Mouse (Mus musculus): ENCODE measurements at regions not wholly inside any gene's neighbourhood (a gene's known extent, or its start where the extent isn't known, plus 50 kb on each side); places are given as distances from the start of the nearest gene placed in this dataset.
A peak's percentile ranks its signal among the peaks of the same experiment; 100 is the strongest.

DNA sequence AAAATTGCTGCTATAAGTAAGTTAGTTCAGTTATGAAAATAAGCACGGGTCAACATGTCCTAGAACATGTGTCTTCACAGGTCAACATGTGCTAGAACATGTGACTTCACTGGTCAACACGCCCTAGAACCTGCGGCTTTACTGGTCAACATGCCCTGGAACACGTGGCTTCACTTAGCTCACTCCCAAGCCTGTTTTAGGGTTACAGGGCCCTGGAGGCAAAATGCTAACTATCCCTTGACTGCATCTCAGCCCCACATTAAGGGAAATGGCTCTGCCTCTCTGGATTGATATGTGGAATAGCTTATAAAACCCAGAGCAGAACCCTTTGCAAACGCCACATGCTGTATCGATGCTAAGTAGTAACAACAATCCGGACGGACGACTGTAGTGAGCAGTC, 67.8 kb downstream of the Nkx6-1 start:
- no peak for DNase-seq (ENCODE audit: low spot score in 2 of 2)

- no peak for DNase-seq (ENCODE audit: low spot score in 2 of 2)
These were observed 73.6 kb downstream of the Nkx6-1 start for GRCm38 (mm10) chr5:101591236-101591635.

DNA sequence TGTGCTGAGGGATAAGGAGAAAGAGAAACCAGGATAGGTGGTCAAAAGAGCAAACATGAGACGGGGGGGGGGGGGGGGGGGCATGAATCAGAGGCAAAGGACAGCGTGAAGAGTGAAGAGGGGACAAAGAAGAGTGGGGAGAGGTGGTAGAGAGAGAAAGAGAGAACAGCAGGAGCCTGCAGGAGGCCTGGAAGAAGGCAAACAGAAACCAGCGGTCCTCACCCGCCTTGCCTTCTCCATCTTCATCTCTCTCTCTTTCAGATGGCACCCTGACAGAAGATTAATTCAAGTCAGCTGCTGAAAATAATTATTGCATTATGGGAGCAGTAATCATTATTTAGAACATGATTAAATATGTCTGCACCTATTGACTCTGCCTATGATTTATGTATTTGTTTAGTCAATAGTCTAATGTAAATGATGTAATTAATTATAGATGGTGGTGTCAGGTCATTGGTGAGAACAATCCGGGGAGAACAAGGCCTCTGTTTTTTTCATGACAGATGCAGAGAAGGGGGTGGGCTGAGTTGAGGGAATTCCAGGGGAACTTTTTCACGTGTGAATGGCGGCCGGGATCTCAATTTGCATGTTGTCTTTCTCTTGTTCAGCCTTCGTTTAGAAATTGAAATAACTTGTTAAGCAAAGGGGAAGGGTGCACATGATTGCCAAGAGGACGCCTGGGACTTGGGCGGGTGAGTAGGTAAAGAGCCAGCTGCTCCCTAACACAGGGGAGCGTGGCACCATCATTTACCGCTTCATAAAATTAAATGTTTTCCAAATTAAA, 74.3 kb downstream of the Nkx6-1 start:
- no peak for DNase-seq (ENCODE audit: low spot score in 2 of 2)

GRCm38 (mm10) chr5:101572966-101573365, 91.8 kb downstream of the Nkx6-1 start:
- no peak for DNase-seq (ENCODE audit: low spot score in 2 of 2)

GRCm38 (mm10) chr5:101565770-101566169, 99.0 kb downstream of the Nkx6-1 start:
- no peak for DNase-seq (ENCODE audit: low spot score in 2 of 2)

GRCm38 (mm10) chr5:101560366-101560765, 104.4 kb downstream of the Nkx6-1 start:
- DNase-seq (ENCODE audit: low spot score in 2 of 2), result no peak

- DNase-seq (ENCODE audit: low spot score in 2 of 2), result peak in 1 of 2 experiments; percentile 46
These were observed 106.4 kb downstream of the Nkx6-1 start for GRCm38 (mm10) chr5:101558279-101558987.

- DNase-seq (ENCODE audit: low spot score in 2 of 2), result no peak
These were observed 107.6 kb downstream of the Nkx6-1 start for GRCm38 (mm10) chr5:101557156-101557555.

GRCm38 (mm10) chr5:101543326-101543725, 121.5 kb downstream of the Nkx6-1 start:
- no peak for DNase-seq (ENCODE audit: low spot score in 2 of 2)

GRCm38 (mm10) chr5:101539818-101540217, 125.0 kb downstream of the Nkx6-1 start:
- no peak for DNase-seq (ENCODE audit: low spot score in 2 of 2)

DNA sequence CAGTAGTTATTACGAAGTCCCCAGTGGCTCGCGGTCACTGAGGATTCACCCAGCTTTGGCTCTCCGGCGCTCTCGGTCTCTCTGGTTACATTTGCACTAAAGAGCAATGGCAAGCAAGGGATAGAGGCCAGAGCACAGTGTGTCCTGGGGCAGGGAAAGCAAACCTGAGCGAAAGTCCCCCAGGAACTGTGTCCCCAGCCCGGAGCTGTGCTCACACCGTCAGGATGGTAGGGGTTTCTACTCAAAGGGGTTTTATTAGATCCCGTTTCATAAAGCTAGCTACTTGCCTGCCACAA, 125.6 kb downstream of the Nkx6-1 start:
- no peak for DNase-seq (ENCODE audit: low spot score in 2 of 2)

DNA sequence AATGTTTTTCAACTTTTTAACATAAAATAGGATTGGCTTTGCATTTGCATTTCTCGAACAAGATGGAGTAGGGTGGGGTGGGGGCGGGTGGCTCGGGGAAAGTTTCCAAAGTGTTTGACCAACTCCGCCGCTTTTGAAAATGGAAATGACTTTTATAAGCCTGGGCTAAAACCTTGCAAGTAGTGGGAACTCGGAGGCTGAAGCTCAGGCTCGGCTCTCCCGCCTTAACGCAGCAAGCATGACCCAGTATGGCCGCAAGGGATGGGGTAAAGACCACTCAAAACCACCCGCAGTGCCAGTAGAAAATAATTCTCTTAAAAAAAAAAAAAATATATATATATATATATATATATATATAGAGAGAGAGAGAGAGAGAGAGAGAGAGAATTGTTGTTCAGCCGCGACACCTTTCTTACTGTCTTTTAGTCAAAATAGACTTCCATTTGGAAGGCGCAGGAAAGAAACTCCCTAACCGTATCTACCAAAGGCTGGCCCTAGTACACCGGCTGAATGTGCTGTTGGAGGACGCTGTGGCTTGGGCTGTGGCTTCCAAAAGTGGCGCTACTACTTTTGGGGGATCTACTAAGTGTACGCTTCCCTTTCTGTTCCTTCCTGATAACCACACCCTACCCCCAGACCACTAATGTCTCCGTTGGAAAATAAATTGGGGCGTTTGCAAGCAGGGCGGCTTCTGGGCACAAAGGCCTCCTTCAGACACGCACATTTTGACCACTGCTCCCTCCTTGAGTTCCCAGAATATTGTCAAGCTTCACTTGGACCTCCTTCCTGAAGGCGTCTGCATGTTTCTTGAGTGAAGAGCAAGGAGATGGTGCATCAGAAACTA, 126.2 kb downstream of the Nkx6-1 start:
- no peak for DNase-seq (ENCODE audit: low spot score in 2 of 2)

GRCm38 (mm10) chr5:101537518-101538380, 127.0 kb downstream of the Nkx6-1 start:
- no peak for DNase-seq (ENCODE audit: low spot score in 2 of 2)

GRCm38 (mm10) chr5:101535451-101535850, 129.3 kb downstream of the Nkx6-1 start:
- DNase-seq (ENCODE audit: low spot score in 2 of 2), result no peak

- DNase-seq (ENCODE audit: low spot score in 2 of 2), result no peak
These were observed 139.4 kb downstream of the Nkx6-1 start for GRCm38 (mm10) chr5:101525346-101525745.

GRCm38 (mm10) chr5:101524670-101525069, 140.1 kb downstream of the Nkx6-1 start:
- DNase-seq (ENCODE audit: low spot score in 2 of 2), result no peak

DNA sequence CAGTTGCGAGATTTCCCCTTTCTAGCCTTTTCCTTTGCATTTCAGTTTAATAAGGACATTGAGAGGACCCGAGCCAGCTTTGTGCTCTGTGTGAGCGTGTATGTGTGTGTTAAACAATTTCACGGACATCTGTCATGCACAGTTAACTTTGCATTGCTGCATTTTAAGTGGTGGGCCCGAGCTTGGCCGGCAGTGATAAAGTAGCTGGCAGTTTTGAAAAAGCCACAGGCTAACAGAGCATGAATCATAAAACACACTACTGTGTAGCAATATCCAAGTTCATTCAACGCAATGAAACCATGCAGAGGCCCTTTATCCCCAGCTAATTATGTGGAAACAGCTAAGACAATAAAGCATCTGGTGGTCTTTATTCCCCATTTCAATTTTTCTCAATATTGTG, 140.9 kb downstream of the Nkx6-1 start:
- peak in 1 of 2 experiments; percentile 5 for DNase-seq (ENCODE audit: low spot score in 2 of 2)

- DNase-seq (ENCODE audit: low spot score in 2 of 2), result no peak
These were observed 141.3 kb downstream of the Nkx6-1 start for GRCm38 (mm10) chr5:101523490-101523889.

DNA sequence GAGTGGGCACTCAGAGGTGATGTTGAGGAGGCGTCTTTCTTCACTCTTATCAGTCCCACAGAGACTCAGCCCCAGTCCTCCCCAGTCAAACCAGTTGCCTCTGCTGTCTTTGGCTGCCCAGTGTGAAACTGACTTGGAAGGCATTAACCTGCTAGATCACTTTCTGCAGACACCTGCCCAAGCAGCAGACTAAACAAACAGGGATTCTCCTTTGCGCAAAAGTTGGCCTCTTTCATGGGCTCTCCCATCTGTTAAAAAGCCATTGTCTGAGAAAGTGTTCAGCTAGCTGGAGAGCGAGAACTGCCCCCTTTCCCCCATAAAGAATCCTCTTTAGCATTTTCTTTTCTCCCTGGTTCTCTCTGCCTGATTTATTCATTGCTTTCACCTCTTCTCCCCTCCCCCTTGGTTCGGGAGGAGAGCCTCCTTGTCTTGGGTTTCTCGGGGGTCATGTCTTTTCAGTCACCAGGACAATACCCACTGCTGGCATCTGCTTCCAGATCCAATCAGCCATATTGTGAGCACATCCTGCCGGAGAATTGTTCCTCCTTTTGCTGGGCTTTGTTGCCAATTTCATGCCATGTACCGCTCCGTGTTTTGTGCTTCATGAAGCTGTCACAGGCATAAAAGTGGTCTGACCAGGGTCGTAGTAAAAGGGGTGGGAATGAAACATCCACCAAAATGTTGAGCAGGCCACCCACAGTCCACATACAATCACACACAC, 143.7 kb downstream of the Nkx6-1 start:
- no peak for DNase-seq (ENCODE audit: low spot score in 2 of 2)

DNA sequence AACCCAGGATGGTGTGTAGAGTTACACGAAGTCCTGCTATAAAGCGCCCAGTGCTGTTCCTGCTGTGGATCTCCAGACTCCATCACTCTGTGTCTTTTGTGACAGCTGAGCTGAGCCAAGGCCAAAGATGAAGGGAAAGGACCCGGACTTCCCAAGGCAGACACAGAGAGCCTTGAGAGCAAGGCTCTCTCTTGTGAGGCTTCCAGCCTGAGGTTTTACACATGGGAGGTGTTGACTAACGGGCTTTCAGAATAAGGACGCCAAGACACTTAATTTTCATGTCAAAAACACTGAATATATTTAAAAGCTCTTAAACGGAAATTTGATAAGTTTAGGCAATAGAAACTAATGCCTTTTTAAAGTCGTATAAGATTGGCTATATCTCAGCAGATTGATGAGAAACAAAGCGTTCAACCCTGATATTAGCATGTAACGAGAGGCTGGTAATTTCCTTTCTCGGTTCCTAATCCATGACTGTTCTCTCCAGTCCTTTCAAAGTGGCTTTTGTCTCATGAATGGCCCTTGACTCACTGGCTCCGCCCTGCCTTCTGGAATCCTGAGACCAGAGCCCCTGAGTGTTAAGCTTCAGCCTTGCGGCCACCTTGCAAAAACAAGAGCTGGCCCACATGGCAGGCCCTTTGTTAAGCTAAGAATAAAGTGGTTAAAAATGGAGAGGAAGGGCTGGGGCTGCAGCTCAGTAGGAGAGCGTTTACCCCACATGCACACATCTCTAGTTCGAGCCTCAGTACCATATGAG, 145.8 kb downstream of the Nkx6-1 start:
- no peak for DNase-seq (ENCODE audit: low spot score in 2 of 2)
